Mouse (Mus musculus) kidney, adult 2 months (tissue): Measurements from ENCODE around the gene Aak1.

Source experiments
- CTCF ChIP-seq: fragments of 200-500 bp; conservative IDR thresholded peaks from 2 replicates; pipeline ENCODE4 v1.5.1; 2011; ENCODE audit warnings: low read depth, mild to moderate bottlenecking, control low read depth, low read length, moderate library complexity, mixed read lengths; ENCODE audit not compliant: insufficient read depth, insufficient read length
- POLR2A ChIP-seq: fragments of 200-500 bp; IDR thresholded peaks from one replicate; pipeline ENCODE4 v1.6.1; 2011; ENCODE audit warnings: low read depth, low read length, control low read depth

DNA sequence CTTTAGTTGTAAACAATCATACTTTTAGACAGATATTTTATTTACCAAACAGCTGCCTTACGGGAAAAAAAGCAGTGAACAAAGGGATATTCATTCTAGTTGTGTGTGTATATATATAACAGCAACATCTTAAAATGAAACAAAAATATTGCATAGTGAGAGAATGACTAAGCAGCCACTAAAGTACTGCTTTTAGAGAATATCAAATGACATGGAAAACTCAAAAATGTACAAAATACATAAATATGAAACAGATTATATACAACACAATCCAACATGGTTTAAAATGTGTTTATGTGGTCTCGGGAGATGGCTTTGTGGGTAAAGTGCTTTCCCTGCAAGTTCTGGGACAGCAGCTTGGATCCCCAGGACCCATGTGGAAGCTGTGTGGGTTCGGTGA is 5.7 kb upstream of the Aak1 start:
- no peak for TF ChIP-seq CTCF
- no peak for TF ChIP-seq POLR2A
